Mouse (Mus musculus) testis, adult 2 months (tissue): ENCODE results near the gene Cdon.

Experiments used
- CTCF ChIP-seq: fragments of 200-500 bp; IDR thresholded peaks from 2 replicates; pipeline ENCODE4 v1.5.1; 2012; ENCODE audit warnings: low read depth, mild to moderate bottlenecking, inconsistent platforms, low read length, moderate library complexity; ENCODE audit not compliant: control insufficient read depth, insufficient read depth, insufficient replicate concordance
- POLR2A ChIP-seq: fragments of 200-500 bp; IDR thresholded peaks from 2 replicates; pipeline ENCODE4 v1.6.1; 2012; ENCODE audit warnings: low read depth, mild to moderate bottlenecking, inconsistent platforms, low read length, moderate library complexity; ENCODE audit not compliant: control insufficient read depth

DNA sequence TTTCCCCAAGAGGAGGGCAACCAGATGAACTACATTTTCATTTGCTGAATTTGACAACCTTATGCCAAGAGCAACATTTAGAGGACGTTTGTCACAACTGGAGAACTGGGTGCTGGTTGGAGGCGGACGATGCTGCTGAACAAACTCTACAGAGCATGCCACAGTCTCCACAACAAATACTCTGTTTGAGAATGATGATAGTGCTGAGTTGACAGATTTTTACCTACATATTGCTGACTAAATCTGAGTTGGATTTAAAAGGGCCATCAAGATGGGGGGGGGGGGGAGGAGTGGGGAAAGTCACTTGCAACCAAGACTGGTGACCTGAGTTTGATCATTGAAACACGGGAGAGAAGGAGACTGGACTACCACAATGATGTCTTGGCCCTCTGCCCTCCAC is 17.4 kb upstream of the Cdon start:
- TF ChIP-seq POLR2A (no peak), CTCF (no peak)
